Mouse (Mus musculus) urinary bladder, adult 2 months (tissue): ENCODE measurements around the gene Maml1. TPM values are rescaled to one million over a fixed set of nuclear protein-coding genes. Genes with fewer than 3 reads are reported as not detected.

Source experiments
- DNase-seq: peaks from one replicate; pipeline ENCODE4 v3.0.0; 2022; ENCODE audit warnings: low spot score
- polyA plus RNA-seq: library from polyadenylated mRNA; depleted of rRNA; stranded (reverse); fragments of >200 nt; gene quantifications from 2 replicates; pipeline ENCODE4 v1.2.3, GENCODE M21; 2012

The Maml1 gene
- polyA plus RNA-seq, 1 experiment: 12.2 TPM

GRCm38 (mm10) chr11:50280053-50280452 is 12.1 kb downstream of the Maml1 start:
- peak; percentile 12 for DNase-seq

GRCm38 (mm10) chr11:50279005-50279404 is 13.1 kb downstream of the Maml1 start:
- peak; percentile 1 for DNase-seq

- DNase-seq: peak; percentile 16
These were observed 14.4 kb downstream of the Maml1 start for GRCm38 (mm10) chr11:50277706-50278105.

- peak; percentile 10 for DNase-seq
These were observed 15.1 kb downstream of the Maml1 start for GRCm38 (mm10) chr11:50277025-50277424.

GRCm38 (mm10) chr11:50275568-50276151 is 16.5 kb downstream of the Maml1 start:
- peak; percentile 21 for DNase-seq

- DNase-seq: peak; percentile 9
These were observed 17.0 kb downstream of the Maml1 start for GRCm38 (mm10) chr11:50275077-50275476.

- DNase-seq: no peak
These were observed 19.3 kb downstream of the Maml1 start for GRCm38 (mm10) chr11:50272819-50273218.

GRCm38 (mm10) chr11:50269885-50270284 is 22.2 kb downstream of the Maml1 start:
- DNase-seq: no peak

GRCm38 (mm10) chr11:50269163-50269562 is 22.9 kb downstream of the Maml1 start:
- no peak for DNase-seq

GRCm38 (mm10) chr11:50266997-50267396 is 25.1 kb downstream of the Maml1 start:
- no peak for DNase-seq

- DNase-seq: no peak
These were observed 26.2 kb downstream of the Maml1 start for GRCm38 (mm10) chr11:50265931-50266330.

- no peak for DNase-seq
These were observed 28.9 kb downstream of the Maml1 start for GRCm38 (mm10) chr11:50263198-50263597.

- no peak for DNase-seq
These were observed 30.1 kb downstream of the Maml1 start for GRCm38 (mm10) chr11:50262020-50262419.

GRCm38 (mm10) chr11:50258310-50258709 is 33.8 kb downstream of the Maml1 start:
- no peak for DNase-seq

GRCm38 (mm10) chr11:50256615-50257014 is 35.5 kb downstream of the Maml1 start:
- no peak for DNase-seq

- DNase-seq: no peak
These were observed 38.0 kb downstream of the Maml1 start for GRCm38 (mm10) chr11:50254010-50254580.

GRCm38 (mm10) chr11:50253393-50253792 is 38.7 kb downstream of the Maml1 start:
- no peak for DNase-seq

- DNase-seq: no peak
These were observed 39.3 kb downstream of the Maml1 start for GRCm38 (mm10) chr11:50252684-50253265.

GRCm38 (mm10) chr11:50252166-50252565 is 39.9 kb downstream of the Maml1 start:
- no peak for DNase-seq

GRCm38 (mm10) chr11:50248473-50249171 is 43.5 kb downstream of the Maml1 start:
- DNase-seq: no peak

GRCm38 (mm10) chr11:50245269-50245668 is 46.8 kb downstream of the Maml1 start:
- no peak for DNase-seq

- no peak for DNase-seq
These were observed 48.2 kb downstream of the Maml1 start for GRCm38 (mm10) chr11:50243926-50244325.
